ENCODE assay signal across 19 mouse cellular contexts in genomic region chr19:14191820-14192219, GRCm38 (mm10).
"Had no signal": no experiment of that assay in that cellular context is flagged by ENCODE, and none has a peak within 500 bp of the region (broad histone marks: within the 10 kb centered on the region; RNA-seq: fewer than 3 reads in every experiment).

No protein-coding gene starts in this region.

- H3K9me3 ChIP-seq: midbrain, embryonic 10.5 days; midbrain, embryonic 12.5 days; neural tube, embryonic 13.5 days; neural tube, embryonic 15.5 days had no signal

- H3K36me3 ChIP-seq: midbrain, embryonic 10.5 days; midbrain, embryonic 12.5 days; neural tube, embryonic 13.5 days; neural tube, embryonic 15.5 days had no signal

- H3K4me3 ChIP-seq: midbrain, embryonic 10.5 days; midbrain, embryonic 12.5 days; myocyte; neural tube, embryonic 13.5 days; neural tube, embryonic 15.5 days had no signal

- H3K27me3 ChIP-seq: midbrain, embryonic 12.5 days; neural tube, embryonic 13.5 days; neural tube, embryonic 15.5 days had no signal

- DNase-seq: lung, adult 18-20 months; lung, embryonic 14.5 days; lung, postnatal 10 days; lung, postnatal 4 days; midbrain, embryonic 14.5 days; retina, postnatal 1 day; right cerebral cortex, adult 18-20 months; right cerebral cortex, postnatal 25 days; right cerebral cortex, postnatal 4 days; spleen, adult 18-20 months; thymus, adult 18-20 months; thymus, postnatal 25 days; thymus, postnatal 4 days had no signal

- H3K27ac ChIP-seq: midbrain, embryonic 10.5 days; midbrain, embryonic 12.5 days; neural tube, embryonic 13.5 days; neural tube, embryonic 15.5 days had no signal

- H3K4me2 ChIP-seq: lung, embryonic 14.5 days; midbrain, embryonic 12.5 days; neural tube, embryonic 13.5 days; neural tube, embryonic 15.5 days had no signal

- H3K9ac ChIP-seq: lung, embryonic 14.5 days; midbrain, embryonic 12.5 days; neural tube, embryonic 13.5 days; neural tube, embryonic 15.5 days had no signal

- H3K4me1 ChIP-seq: midbrain, embryonic 10.5 days; midbrain, embryonic 12.5 days; neural tube, embryonic 13.5 days; neural tube, embryonic 15.5 days had no signal

- ATAC-seq: midbrain, embryonic 16.5 days had no signal
